Mouse (Mus musculus): Measurements from ENCODE around the gene Hoxb8. TPM values are rescaled to one million over a fixed set of nuclear protein-coding genes. Genes with fewer than 3 reads are reported as not detected.

The Hoxb8 gene
- total RNA-seq, 1 experiment from 2014 or later, result 84.9 TPM

DNA sequence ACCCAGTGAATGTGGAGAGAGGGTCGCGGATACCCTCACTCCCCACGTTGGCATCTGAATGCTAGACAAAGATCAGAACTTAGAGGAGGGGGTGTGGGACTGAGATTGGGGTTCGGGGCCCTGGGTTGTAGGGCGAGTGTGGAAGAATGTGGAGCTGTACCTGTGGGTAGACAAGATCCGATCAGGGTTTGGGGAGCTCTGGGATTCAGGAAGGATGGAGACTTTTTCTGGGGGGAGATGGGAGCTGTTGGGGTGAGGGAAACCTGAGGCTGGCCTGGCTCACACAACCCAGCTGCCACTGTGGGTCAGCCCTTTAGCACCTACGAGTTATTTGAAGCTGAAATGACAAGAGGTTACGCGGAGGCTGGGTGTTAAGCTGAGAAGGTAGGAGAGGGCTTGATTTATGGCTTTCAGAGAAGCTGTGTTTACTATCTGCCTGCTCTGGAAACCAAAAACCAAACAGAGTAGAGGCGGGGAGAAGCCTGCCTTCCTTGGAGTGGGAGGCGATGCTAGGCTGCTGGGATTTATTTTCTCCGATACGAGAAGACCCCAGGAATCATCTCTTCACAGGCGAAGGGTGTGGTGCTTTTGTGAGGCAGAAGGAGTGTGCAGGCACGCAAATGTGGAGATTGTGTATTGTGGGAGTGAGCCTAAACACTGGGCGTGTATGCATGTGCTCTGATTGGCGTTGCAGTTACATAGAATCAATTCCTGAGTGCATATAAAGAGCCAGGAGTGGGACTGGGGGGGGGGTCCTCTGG is 51.7 kb downstream of the Hoxb8 start:
- no peak for DNase-seq

DNA sequence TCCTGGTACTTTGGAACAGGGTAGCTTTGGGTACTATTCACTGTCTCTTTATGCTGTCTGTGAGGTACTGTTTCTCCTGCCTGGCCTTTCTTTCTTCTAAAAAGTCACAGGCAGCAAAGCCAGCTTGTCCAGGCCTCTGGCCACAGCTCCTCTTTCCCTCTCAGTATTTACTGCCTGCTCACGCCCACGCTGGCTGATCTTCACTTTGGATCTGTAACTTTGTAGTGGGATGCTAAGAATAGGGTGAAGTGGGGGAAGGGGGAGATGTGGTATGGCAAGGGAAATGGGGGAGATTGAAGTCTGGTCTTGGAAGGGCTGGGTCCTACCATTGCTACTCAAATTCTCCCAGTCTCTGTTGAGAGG is 52.3 kb downstream of the Hoxb8 start:
- DNase-seq, result no peak

Small RNAs within 50 kb of the gene (microRNA-seq; reads per million reads assigned to microRNA genes)
- gene Mir10a, result 51,196 to 89,197 reads per million in 2 experiments
- 23.1 to 28.1 reads per million in 2 experiments for gene Mir196a-1

Other genes starting within 250 kb of the Hoxb8 start
- 85.0 and 87.0 TPM in 2 replicates for gene Snf8, start 247.0 kb upstream of the Hoxb8 start, total RNA-seq (2021)
- 46.2 and 48.4 TPM in 2 replicates for gene Ube2z, start 216.5 kb upstream of the Hoxb8 start, total RNA-seq (2021)
- 260 and 278 TPM in 2 replicates for gene Atp5g1, start 206.2 kb upstream of the Hoxb8 start, total RNA-seq (2021)
- not detected in 2 replicates for gene Calcoco2, start 169.9 kb upstream of the Hoxb8 start, total RNA-seq (2021)
- not detected in 2 replicates for gene Ttll6, start 148.1 kb upstream of the Hoxb8 start, total RNA-seq (2021)
- gene Hoxb13, start 87.6 kb upstream of the Hoxb8 start, total RNA-seq (2021), result not detected in 2 replicates
- 202 and 263 TPM in 2 replicates for gene Hoxb9, start 10.4 kb upstream of the Hoxb8 start, total RNA-seq (2021)
- 54.7 and 58.6 TPM in 2 replicates for gene Hoxb7, start 4.7 kb downstream of the Hoxb8 start, total RNA-seq (2021)
- gene Hoxb6, start 10.6 kb downstream of the Hoxb8 start, total RNA-seq (2021), result 74.4 and 78.8 TPM in 2 replicates
- gene Hoxb5, start 21.4 kb downstream of the Hoxb8 start, total RNA-seq (2021), result 36.5 and 36.8 TPM in 2 replicates
- gene Hoxb4, start 36.4 kb downstream of the Hoxb8 start, total RNA-seq (2021), result 27.6 and 31.5 TPM in 2 replicates
- gene Hoxb3, start 41.4 kb downstream of the Hoxb8 start, total RNA-seq (2021), result 33.0 and 40.1 TPM in 2 replicates
- 24.0 and 25.6 TPM in 2 replicates for gene Hoxb2, start 68.6 kb downstream of the Hoxb8 start, total RNA-seq (2021)
- not detected in 2 replicates for gene Hoxb1, start 83.8 kb downstream of the Hoxb8 start, total RNA-seq (2021)
- 6.7 and 7.4 TPM in 2 replicates for gene Skap1, start 182.7 kb downstream of the Hoxb8 start, total RNA-seq (2021)